Mouse (Mus musculus): ENCODE results near the gene Tbce.
"Not testable (repeated sequence)": the region's sequence is repeated elsewhere in the genome, so short reads cannot be mapped to it uniquely, and the experiment has no call there.

Gene Tbce

GRCm38 (mm10) chr13:14039292-14039965, at the start of gene Tbce:
Gene Tbce (minus strand): TSS chr13:14039638.
- peak; percentile 93 for DNase-seq (ENCODE audit: low spot score)

DNA sequence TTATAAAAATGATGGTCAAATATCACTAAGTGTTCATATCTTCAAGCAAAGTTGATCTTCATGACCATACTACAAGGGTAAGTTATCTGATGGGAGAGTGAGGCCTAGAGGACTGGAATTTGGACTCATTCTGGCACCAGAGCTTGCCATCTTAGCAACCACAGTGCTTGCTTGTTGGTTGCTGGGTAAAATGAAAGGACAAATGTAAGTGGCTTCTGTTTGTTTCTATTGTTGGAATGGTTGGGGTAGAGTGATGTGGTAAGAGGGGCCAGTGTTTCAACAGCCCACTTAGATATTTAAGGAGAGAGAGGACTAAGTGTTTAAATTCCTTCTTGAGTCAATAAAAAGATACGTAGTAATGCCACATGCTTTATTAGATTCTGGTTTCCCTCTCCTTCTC, 49.2 kb upstream of the Tbce start:
- DNase-seq (ENCODE audit: low spot score) = no peak

GRCm38 (mm10) chr13:14075326-14075725, 35.9 kb upstream of the Tbce start:
- DNase-seq (ENCODE audit: low spot score) = no peak

GRCm38 (mm10) chr13:14074371-14074770, 34.9 kb upstream of the Tbce start:
- DNase-seq (ENCODE audit: low spot score) = no peak

- DNase-seq (ENCODE audit: low spot score) = no peak
These were observed 29.9 kb upstream of the Tbce start for GRCm38 (mm10) chr13:14069291-14069690.

DNA sequence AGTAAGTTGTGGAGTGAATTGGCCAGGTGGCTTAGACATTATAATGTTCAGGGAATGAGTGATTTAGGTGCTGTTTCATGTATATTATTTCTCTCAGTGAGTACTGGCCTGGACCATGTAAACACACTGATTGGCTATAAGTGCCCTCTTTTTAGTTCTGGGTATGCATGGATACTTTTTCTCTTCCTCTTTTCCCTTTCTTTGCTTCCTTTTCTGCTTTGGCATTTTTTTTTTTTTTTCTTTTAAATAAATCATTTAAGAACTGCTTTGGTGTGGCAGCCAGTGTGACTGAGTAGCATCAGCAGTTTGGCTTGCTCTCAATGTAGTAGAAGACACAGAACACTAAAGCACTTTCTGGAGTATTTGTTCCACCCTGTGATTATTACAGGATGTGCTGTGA, 28.6 kb upstream of the Tbce start:
- DNase-seq (ENCODE audit: low spot score) = no peak

DNA sequence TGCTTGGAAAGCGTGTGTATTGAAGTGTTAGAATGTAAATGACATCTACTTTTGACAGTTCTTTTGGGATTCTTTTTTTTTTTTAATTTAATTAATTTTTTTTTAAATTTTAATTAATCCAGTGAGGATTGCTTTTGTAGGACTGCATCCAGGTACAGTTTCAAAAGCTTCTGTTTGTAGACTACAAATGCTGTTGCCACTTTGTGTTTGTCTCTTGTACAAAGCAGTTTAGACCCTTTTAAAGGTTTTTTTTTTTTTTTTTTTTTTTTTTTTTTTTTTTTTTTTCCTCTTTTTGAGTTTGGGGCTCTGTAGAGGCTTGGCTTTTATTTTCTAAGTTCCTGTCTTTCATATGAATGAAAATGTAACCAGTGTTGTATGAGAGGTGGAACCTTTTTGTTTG, 26.3 kb upstream of the Tbce start:
- no peak for DNase-seq (ENCODE audit: low spot score)

GRCm38 (mm10) chr13:14065028-14065380, 25.6 kb upstream of the Tbce start:
- DNase-seq (ENCODE audit: low spot score) = no peak

GRCm38 (mm10) chr13:14064341-14065027, 25.0 kb upstream of the Tbce start:
- peak; percentile 22 for DNase-seq (ENCODE audit: low spot score)

DNA sequence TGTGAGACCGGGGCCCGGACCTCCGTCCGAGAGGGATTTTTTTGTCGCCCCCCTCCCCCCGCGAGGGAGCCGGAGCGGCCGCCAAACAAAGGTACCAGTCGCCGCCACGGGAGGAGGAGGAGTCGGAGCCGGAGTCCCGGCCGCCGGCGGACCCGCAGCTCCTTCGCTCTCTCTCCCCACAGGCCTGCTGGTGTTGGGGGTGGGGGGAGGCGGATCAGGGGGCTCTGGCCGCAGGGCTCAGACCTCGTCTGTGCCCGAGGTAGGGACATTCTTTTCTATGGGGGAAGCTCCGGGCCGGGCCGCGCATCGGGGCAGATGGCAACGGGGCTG, 24.5 kb upstream of the Tbce start:
- DNase-seq (ENCODE audit: low spot score) = no peak

DNA sequence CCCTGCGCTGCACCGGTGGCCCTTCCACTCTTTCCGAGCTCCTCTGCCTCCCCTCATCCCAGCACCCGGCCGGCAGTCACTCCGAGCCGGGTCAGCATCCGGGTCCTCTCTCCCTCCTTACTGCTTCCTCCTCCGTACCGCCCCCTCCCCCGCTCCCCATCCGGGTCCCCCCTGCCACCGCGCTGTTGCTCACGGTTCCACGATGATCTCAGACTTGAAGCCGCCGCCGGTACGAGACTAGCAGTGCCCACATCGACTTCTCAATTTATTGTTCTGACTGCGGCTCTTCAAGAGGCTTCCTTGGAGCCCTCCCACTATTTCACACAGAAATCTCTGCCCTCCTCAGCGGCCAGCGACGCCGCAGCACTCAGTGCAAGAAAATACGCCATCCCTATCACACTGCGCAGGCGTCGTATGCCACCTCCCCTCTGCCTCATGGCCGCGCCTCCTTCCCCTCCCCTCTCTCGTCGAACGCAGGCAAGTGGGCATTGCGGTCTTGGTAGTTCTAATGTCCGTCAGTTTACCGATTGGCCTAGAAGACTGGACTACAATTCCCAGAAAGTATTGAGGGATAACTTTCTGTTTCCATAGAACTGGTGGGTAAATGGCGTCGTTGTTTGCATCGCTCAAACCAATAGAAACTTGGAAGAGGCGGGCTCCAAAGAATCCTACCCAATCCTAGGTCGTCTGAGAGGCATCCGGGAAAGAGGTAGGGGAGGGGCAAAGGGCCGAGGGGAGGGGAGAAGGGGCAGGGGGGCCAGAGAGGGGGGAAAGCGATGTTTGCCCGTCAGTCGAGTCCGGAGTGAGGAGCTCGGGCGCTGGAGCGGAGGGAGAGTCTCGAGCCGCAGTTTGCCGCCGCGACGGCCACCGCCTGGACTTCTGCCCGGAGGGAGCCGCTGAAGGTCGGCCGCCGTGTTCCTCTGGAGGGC, 23.8 kb upstream of the Tbce start, which contains the start of the genes Arid4b and Ggps1:
TSS of gene Arid4b (plus strand) at position 220 of the 929 bp plus-strand sequence.
TSS of gene Ggps1 (minus strand) at position 476 of the 929 bp plus-strand sequence.
- DNase-seq (ENCODE audit: low spot score) = peak; percentile 97

- no peak for DNase-seq (ENCODE audit: low spot score)
These were observed 23.0 kb upstream of the Tbce start for GRCm38 (mm10) chr13:14062209-14063012.

DNA sequence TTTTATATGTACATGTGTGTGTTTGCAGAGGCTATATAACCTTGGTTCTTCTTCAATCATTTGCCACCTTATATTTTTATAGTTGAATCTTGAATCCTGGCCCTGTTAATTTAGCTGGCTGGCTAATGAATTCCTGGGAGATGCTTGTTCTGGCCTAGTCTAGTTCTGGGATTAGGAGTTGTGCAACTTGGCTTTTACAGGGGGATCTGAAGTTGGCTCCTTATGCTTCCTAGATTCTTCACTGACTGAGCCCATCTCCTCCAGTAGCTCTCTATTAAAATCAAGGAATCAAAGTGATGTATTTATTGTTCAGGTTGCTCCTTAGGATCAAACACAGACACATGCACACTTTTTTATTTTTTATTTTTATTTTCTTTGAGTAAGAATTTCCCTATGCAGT, 20.1 kb upstream of the Tbce start:
- DNase-seq (ENCODE audit: low spot score) = no peak

- DNase-seq (ENCODE audit: low spot score) = no peak
These were observed 17.4 kb upstream of the Tbce start for GRCm38 (mm10) chr13:14056801-14057200.

DNA sequence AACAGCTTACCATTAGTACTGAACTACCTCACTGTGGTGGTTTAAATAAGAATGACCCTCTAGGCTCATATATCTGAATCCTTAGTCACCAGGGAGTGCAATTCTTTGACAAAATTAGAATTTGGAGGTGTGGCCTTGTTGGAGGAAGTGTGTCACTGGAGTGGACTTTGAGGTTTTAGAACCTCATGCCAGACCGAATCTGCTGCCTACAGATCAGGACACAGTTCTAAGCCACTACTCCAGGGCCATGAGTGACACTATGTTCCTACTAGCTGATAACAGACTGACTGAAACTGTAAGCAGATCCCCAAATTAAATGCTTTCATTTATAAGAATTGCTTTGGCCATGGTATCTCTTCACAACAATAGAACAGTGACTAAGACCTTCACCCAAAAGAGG, 10.4 kb upstream of the Tbce start:
- no peak for DNase-seq (ENCODE audit: low spot score)

GRCm38 (mm10) chr13:14044521-14044920, 5.1 kb upstream of the Tbce start:
- DNase-seq (ENCODE audit: low spot score) = no peak

- DNase-seq (ENCODE audit: low spot score) = no peak
These were observed 4.4 kb upstream of the Tbce start for GRCm38 (mm10) chr13:14043851-14044250.

- no peak for DNase-seq (ENCODE audit: low spot score)
These were observed 748 bp upstream of the Tbce start for GRCm38 (mm10) chr13:14040186-14040585.

DNA sequence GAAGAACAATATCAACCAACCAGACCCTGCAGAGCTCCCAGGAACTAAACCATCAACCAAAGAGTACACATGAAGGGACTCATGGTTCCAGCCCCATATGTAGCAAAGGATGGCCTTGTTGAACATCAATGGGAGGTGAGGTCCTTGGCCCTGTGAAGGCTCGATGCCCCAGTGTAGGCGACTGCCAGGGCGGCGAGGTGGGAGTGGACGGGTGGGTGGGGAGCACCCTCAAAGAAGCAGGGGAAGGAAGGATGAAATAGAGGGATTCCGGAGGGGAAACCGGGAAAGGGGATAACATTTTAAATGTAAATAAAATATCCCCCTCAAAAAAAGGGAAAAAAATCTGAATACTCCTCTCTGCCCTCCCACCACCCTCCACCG, 537 bp downstream of the Tbce start:
- no peak for DNase-seq (ENCODE audit: low spot score)

- no peak for DNase-seq (ENCODE audit: low spot score)
These were observed 3.4 kb downstream of the Tbce start for GRCm38 (mm10) chr13:14035875-14036630.

- not testable (repeated sequence) for DNase-seq (ENCODE audit: low spot score)
These were observed 4.1 kb downstream of the Tbce start for GRCm38 (mm10) chr13:14035352-14035751.
